Mouse (Mus musculus) lung, adult 2 months (tissue): ENCODE measurements around the gene Sugt1. TPM values are rescaled to one million over a fixed set of nuclear protein-coding genes. Genes with fewer than 3 reads are reported as not detected.

Experiments used
- DNase-seq: peaks from one replicate; pipeline ENCODE4 v3.0.0; 2022
- H3K4me1 ChIP-seq: fragments of 200-500 bp; 2 replicates; pipeline ENCODE4 v1.6.1; 2011; ENCODE audit warnings: low read length; ENCODE audit not compliant: control insufficient read depth, insufficient read depth
- H3K4me3 ChIP-seq: fragments of 200-500 bp; replicated peaks from 2 replicates; pipeline ENCODE3; 2011; ENCODE audit warnings: low read depth, mild to moderate bottlenecking, control low read depth, low read length; ENCODE audit errors: extremely low read depth
- CTCF ChIP-seq: fragments of 200-500 bp; IDR thresholded peaks from 2 replicates; pipeline ENCODE4 v1.5.1; 2011; ENCODE audit warnings: mild to moderate bottlenecking, low read length, control low read depth; ENCODE audit not compliant: insufficient read depth
- POLR2A ChIP-seq: fragments of 200-500 bp; IDR thresholded peaks from 2 replicates; pipeline ENCODE4 v1.6.1; 2011; ENCODE audit warnings: low read depth, mild to moderate bottlenecking, control low read depth, low read length, borderline replicate concordance; ENCODE audit errors: extremely low read depth
- WGBS: fragments of 180-500 bp; shearing (Covaris S2); methylation state at CpG from one replicate; pipeline ENCODE4 v1.1.7; 2018; 5-methylcytosine and 5-hydroxymethylcytosine counted together
- polyA plus RNA-seq: library from polyadenylated mRNA; depleted of rRNA; stranded (reverse); fragments of >200 nt; gene quantifications from 2 replicates; pipeline ENCODE4 v1.2.3, GENCODE M21; 2012

The Sugt1 gene
- polyA plus RNA-seq, 1 experiment: 7.7 TPM

DNA sequence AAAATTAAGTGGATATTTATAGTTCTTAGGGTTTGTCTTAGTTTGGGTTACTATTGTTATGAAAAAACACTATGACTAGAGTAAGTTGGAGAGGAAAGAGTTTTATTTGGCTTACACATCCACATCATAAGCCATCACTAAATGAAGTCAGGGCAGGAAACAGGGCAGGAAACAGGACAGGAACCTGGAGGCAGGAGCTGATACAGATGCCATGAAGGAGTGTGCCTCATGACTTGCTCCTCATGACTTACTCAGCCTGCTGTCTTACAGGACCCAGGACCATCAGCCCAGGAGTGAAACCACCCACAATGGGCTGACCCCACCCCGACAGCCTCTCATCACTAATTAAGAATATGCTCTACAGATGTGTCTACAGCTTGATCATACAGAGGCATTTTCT lies 13.1 kb upstream of the Sugt1 start:
- TF ChIP-seq POLR2A: no peak
- TF ChIP-seq CTCF: no peak
- 93% methylated on average over 1 of the region's 1 CpGs for WGBS
- H3K4me3 ChIP-seq: no peak overlapping the region
- H3K4me1 ChIP-seq: no peaks in the 10 kb centered on the region
- no peak for DNase-seq

DNA sequence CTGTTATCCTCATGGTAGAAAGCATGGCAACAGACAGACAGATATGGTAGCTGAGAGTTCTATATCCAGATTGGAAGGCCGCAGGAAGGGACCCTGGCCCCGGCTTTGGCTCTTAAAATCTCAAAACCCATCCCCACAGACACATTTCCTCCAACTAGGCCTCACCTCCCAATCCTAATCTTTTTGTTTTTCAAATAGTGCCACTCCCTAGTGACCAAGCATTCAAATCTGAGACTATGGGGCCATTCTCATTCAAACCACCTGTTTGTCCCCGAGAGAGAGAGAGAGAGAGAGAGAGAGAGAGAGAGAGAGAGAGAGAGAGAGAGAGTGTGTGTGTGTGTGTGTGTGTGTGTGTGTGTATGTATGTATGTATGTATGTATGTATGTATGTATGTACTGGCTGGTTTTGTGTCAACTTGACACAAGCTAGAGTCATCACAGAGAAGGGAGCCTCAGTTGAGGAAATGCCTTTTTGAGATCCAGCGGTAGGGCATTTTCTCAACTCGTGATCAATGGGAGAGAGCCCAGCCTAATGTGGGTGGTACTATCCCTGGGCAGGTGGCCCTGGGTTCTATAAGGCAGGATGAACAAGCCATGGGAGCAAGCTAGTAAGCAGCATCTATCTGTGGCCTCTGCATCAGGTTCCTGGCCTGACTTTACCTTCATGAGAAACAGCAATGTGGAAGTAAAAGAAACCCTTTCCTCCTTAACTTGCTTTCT lies 3.8 kb upstream of the Sugt1 start:
- WGBS: 86% methylated on average over 5 of the region's 5 CpGs
- Histone ChIP-seq H3K4me3 (no peak overlapping the region), H3K4me1 (peaks cover 3% of the 10 kb centered on the region; the same call in 1 of the 2 replicates)
- DNase-seq: no peak
- TF ChIP-seq POLR2A (no peak), CTCF (no peak)

- peak overlapping the region; percentile 100 for H3K4me3 ChIP-seq
- TF ChIP-seq CTCF: no peak
- no peak for TF ChIP-seq POLR2A
- DNase-seq: no peak
- peaks cover 3% of the 10 kb centered on the region; the same call in 1 of the 2 replicates for H3K4me1 ChIP-seq
- 32% methylated on average over 16 of the region's 16 CpGs for WGBS
Observed at GRCm38 (mm10) chr14:79586499-79587138, 872 bp upstream of the Sugt1 start.

DNA sequence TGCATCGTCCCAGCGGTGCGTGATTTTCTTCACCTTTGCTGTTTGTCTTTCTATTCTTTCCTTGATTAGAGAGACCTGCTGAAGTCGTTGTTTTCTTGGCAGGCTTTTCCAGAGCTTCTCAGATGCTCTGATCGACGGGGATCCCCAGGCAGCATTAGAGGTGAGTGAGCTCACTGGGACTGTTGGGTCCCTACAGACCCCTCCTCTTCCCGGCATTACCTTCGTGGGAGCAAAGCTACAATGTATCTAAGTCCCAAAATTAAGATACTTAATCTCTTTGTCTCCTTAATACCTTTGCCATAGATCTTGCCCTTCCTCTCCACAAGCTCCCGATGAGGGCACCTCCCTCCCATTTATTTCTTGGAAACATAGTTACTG lies 350 bp downstream of the Sugt1 start:
- Histone ChIP-seq H3K4me1 (peaks cover 3% of the 10 kb centered on the region; the same call in 1 of the 2 replicates), H3K4me3 (peak overlapping the region; percentile 100)
- 1% methylated on average over 9 of the region's 9 CpGs for WGBS
- no peak for DNase-seq
- no peak for TF ChIP-seq POLR2A
- TF ChIP-seq CTCF: no peak

DNA sequence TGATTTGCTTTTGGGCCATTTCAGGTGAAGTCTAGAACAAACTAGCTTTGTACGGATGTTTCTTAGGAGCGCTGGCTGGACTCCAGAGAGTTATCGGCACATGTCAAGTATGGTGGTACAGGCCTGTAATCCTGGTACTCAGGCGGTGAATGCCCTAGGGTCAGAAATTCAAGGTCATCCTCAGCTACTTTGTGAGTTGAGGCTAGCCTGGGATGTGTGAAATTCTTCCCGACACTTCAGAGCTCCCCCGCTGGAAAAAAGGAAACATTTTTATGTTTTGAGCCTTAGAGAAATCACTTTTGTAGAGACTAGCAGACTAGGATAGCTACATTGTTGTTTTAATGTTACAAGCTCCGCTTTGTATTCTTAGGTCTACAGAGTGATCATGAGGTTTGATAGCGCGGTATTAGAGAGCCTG lies 1.1 kb downstream of the Sugt1 start:
- H3K4me1 ChIP-seq: peaks cover 3% of the 10 kb centered on the region; the same call in 1 of the 2 replicates
- 74% methylated on average over 9 of the region's 9 CpGs for WGBS
- H3K4me3 ChIP-seq: no peak overlapping the region
- no peak for TF ChIP-seq CTCF
- DNase-seq: no peak

- H3K4me1 ChIP-seq: peaks cover 3% of the 10 kb centered on the region; the same call in 1 of the 2 replicates
- H3K4me3 ChIP-seq: no peak overlapping the region
- no peak for DNase-seq
- no peak for TF ChIP-seq POLR2A
- no peak for TF ChIP-seq CTCF
- WGBS: 85% methylated on average over 6 of the region's 6 CpGs
Observed at GRCm38 (mm10) chr14:79589401-79589800, 1.9 kb downstream of the Sugt1 start.

GRCm38 (mm10) chr14:79590916-79591315 lies 3.4 kb downstream of the Sugt1 start:
- DNase-seq: no peak
- TF ChIP-seq CTCF (no peak), POLR2A (no peak)
- H3K4me3 ChIP-seq: no peak overlapping the region
- 90% methylated on average over 8 of the region's 8 CpGs for WGBS
- peaks cover 3% of the 10 kb centered on the region; the same call in 1 of the 2 replicates for H3K4me1 ChIP-seq

DNA sequence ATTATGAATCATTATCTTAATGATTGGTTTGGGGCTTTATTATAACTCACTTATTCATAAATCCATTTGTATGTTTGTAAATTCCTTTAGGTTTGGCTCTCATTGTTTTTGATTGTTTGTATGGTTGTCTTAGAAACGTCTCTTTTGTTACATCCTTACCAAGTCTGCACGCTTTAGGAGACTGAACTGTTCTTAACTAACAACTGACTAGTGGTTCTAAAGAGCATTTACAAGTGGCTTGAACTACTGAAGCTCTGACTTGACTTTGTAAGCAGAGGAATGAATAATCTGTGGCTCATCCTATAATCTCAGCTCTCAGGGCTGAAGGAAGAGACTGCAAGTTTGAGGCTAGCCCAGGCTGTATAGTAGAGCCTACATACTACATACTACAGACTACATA lies 4.1 kb downstream of the Sugt1 start:
- Histone ChIP-seq H3K4me1 (peaks cover 3% of the 10 kb centered on the region; the same call in 1 of the 2 replicates), H3K4me3 (no peak overlapping the region)
- TF ChIP-seq POLR2A (no peak), CTCF (no peak)
- no peak for DNase-seq
- WGBS: 86% methylated on average over 2 of the region's 2 CpGs

GRCm38 (mm10) chr14:79594069-79594468 lies 6.6 kb downstream of the Sugt1 start:
- 83% methylated on average over 5 of the region's 5 CpGs for WGBS
- no peak for DNase-seq

DNA sequence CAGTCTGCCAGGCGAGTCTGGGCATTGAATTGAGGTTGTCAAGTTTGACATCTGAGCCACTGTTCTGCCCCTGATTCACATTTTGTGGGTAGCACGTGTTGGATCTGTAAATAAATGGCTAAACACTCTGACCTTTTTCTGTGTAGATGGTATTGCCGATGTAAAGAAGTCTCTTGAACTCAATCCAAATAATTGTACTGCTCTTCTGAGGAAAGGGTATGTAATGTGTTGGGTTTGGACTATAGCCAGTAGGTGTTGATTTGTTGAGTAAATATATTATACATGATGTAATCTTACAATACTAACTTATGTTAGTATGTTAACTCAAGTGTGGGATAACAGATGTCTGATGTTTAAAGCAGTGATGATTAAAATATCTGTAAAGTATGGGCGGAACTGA lies 9.1 kb downstream of the Sugt1 start:
- DNase-seq: no peak
- 48% methylated on average over 4 of the region's 4 CpGs for WGBS
- Histone ChIP-seq H3K4me3 (no peak overlapping the region), H3K4me1 (no peaks in the 10 kb centered on the region)
- no peak for TF ChIP-seq POLR2A
- TF ChIP-seq CTCF: no peak

More at GRCm38 (mm10) chr14:79594069-79594468, 6.6 kb downstream of the Sugt1 start:
- TF ChIP-seq CTCF (no peak), POLR2A (no peak)
- no peak overlapping the region for H3K4me3 ChIP-seq
- H3K4me1 ChIP-seq: no peaks in the 10 kb centered on the region
